In the genomic region with DNA sequence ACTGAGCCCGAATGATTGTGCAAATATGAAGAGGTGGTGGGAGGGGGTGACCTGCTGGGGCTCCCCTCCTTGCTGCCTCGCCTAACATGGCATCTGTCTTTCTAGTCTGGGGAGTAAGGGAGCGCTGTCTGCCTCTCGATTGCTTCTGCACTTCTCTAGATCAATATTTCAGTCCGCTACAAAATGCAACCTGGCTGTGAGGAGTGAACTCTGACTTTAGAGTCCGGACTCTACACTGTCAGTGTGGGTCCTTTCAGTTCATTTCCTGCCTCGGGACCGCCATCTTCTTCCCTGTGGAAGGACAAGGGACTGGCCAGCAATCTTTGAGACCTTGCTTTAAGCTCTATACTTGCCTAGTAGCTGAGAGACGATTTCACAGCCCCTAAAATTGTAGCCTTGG, we compare ENCODE assay signal across 17 mouse cellular contexts.
"Had no signal": no experiment of that assay in that cellular context is flagged by ENCODE, and none has a peak within 500 bp of the region (broad histone marks: within the 10 kb centered on the region; RNA-seq: fewer than 3 reads in every experiment).

No protein-coding gene starts in this region.

- H3K9me3 ChIP-seq: midbrain, embryonic 10.5 days; midbrain, embryonic 12.5 days; neural tube, embryonic 13.5 days; neural tube, embryonic 15.5 days had no signal

- H3K27ac ChIP-seq: midbrain, embryonic 10.5 days; neural tube, embryonic 13.5 days; neural tube, embryonic 15.5 days had no signal

- H3K4me3 ChIP-seq: midbrain, embryonic 10.5 days; midbrain, embryonic 12.5 days; myocyte; neural tube, embryonic 13.5 days; neural tube, embryonic 15.5 days had no signal

- DNase-seq: lung, adult 18-20 months; lung, embryonic 14.5 days; lung, postnatal 10 days; lung, postnatal 4 days; retina, postnatal 1 day; right cerebral cortex, adult 18-20 months; right cerebral cortex, postnatal 25 days; right cerebral cortex, postnatal 4 days; spleen, adult 18-20 months; thymus, adult 18-20 months; thymus, postnatal 14 days; thymus, postnatal 36 days had no signal

- H3K4me1 ChIP-seq: midbrain, embryonic 12.5 days; neural tube, embryonic 13.5 days; neural tube, embryonic 15.5 days had no signal

- H3K9ac ChIP-seq: lung, embryonic 14.5 days; midbrain, embryonic 12.5 days; neural tube, embryonic 13.5 days; neural tube, embryonic 15.5 days had no signal

- H3K36me3 ChIP-seq: midbrain, embryonic 10.5 days; midbrain, embryonic 12.5 days; neural tube, embryonic 13.5 days; neural tube, embryonic 15.5 days had no signal

- H3K27me3 ChIP-seq: midbrain, embryonic 12.5 days; neural tube, embryonic 13.5 days; neural tube, embryonic 15.5 days had no signal

- H3K4me2 ChIP-seq: lung, embryonic 14.5 days; midbrain, embryonic 12.5 days; neural tube, embryonic 13.5 days; neural tube, embryonic 15.5 days had no signal
